Mouse (Mus musculus): ENCODE measurements around the gene Ssr4. TPM values are rescaled to one million over a fixed set of nuclear protein-coding genes. Genes with fewer than 3 reads are reported as not detected.
"Not testable (repeated sequence)": the region's sequence is repeated elsewhere in the genome, so short reads cannot be mapped to it uniquely, and the experiment has no call there.

The Ssr4 gene
- 100 to 1,000 TPM; 150 to 176 (median 163) TPM for total RNA-seq (2022)

- peak; percentile 95 for DNase-seq
Measured at GRCm38 (mm10) chrX:73786364-73787224, at the start of gene Ssr4, which contains the start of gene Idh3g. TSS of gene Ssr4 (plus strand) at chrX:73787028. TSS of gene Idh3g (minus strand) at chrX:73786897.

DNA sequence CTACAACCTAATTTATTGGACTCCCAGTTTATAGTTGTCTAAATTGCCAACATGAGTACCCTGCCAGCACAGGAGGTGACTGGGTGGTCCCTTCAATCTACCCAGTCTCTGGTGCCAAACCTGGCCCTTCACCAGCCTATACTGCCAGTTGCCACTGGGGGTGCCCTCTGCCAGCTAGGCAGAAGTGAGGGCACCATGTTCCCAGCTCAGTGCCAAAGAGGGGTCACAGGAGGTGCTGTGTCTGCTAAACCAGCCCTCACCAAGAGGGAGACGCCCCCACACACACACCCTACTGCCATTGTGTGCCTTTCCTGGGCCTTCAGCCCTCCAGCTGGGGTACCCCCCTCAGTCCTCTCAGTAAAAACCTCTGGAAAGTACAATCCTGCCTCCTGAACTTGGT is 48.7 kb upstream of the Ssr4 start:
- DNase-seq, result no peak

DNA sequence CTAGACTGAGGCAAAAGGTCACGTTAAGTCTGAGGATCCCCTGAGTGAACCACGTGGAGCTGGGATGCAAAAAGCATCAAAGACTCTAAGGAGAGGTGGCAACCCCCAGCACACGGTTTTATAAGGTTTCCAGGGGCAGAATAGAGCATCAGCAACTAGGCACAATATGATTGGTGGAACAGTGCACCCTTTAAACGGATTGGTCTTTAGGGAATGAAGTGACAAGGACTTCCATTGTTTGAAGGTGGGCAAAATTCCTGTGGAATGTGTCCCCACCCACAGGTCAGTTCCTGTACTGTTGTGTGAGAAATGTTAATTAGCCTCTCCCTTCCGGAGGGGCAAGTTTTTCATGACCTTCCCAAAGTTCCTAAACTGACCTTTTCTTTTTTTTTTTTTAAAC is 47.7 kb upstream of the Ssr4 start:
- DNase-seq, result no peak

- DNase-seq, result not testable (repeated sequence)
Measured at GRCm38 (mm10) chrX:73739841-73740240, 47.0 kb upstream of the Ssr4 start.

DNA sequence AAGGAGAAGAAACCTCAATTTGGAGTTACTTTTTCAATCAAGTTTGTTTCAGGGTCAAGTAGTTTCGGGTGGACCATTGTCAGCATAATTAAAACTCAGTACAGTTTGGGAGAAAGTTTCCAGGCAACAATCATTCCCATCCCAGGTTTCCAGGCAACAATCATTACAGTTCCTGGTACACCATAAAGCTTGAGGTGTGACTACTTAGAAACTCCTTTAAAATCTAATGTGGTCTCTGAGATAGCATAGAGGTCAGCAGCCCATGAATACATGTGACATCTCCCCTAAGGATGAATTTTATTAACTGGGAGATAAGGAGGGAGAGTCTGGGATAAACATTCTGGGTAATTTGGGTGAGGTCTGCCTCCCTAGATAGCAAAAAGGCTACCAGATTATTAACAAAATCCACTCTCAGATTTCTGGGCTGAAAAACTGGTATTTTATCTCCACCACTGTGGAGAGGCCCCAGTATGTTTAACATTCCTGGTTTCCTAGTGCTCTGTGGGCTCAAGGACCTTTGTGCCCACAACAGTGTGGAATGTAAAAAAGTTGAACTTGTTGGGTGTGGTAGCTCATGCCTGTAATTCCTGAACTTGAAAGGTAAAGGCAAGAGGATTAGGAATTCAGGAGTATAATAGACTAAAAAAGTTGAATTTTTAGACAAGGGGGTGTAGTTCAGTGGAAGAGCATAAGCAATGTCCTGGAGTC is 41.9 kb upstream of the Ssr4 start:
- no peak for DNase-seq

- DNase-seq, result no peak
Measured at GRCm38 (mm10) chrX:73748977-73749376, 37.9 kb upstream of the Ssr4 start.

GRCm38 (mm10) chrX:73756334-73757140 is 30.3 kb upstream of the Ssr4 start, which contains the start of gene Plxnb3:
TSS of gene Plxnb3 (plus strand) at chrX:73757090.
- no peak for DNase-seq

DNA sequence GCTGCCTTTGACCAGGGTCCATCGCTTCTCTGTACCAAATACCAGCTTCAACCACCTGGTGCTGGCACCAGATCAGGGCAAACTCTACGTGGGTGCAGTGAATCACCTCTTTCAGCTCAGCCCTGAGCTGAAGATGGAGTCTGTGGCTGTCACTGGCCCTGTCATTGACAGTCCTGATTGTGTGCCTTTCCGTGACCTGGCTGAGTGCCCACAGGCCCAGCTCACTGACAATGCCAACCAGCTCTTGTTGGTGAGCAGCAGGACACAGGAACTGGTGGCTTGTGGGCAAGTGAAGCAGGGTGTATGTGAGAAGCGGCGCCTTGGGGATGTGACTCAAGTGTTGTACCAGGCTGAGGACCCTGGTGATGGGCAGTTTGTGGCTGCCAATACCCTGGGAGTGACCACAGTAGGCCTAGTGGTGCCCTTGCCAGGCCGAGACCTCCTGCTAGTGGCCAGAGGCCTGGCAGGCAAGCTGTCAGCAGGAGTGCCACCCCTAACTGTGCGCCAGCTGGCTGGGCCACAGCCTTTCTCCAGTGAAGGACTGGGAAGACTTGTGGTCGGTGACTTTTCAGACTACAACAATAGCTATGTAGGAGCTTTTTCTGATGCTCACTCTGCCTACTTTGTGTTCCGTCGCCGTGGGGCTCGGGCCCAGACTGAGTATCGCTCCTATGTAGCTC is 28.1 kb upstream of the Ssr4 start:
- no peak for DNase-seq

DNA sequence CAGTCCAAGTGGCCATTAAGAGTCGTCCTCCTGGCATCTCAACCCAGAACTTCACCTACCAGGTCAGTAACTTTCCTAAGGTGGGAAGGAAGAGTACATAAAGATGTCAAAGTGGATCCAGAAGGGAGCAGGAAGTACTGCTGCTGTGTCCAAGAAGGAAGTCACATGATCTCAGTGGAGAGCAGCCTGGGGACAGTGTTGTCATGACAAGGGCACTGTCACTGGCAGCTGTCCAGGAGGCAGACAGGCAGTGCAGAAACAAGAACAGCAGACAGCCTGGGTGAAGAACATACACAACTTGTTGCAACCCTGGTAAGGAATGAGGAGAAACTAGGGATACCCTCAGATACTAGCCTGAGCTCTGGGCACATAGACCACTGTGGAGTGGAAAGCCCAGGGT is 21.5 kb upstream of the Ssr4 start:
- peak; percentile 64 for DNase-seq

- no peak for DNase-seq
Measured at GRCm38 (mm10) chrX:73767267-73767666, 19.6 kb upstream of the Ssr4 start.

DNA sequence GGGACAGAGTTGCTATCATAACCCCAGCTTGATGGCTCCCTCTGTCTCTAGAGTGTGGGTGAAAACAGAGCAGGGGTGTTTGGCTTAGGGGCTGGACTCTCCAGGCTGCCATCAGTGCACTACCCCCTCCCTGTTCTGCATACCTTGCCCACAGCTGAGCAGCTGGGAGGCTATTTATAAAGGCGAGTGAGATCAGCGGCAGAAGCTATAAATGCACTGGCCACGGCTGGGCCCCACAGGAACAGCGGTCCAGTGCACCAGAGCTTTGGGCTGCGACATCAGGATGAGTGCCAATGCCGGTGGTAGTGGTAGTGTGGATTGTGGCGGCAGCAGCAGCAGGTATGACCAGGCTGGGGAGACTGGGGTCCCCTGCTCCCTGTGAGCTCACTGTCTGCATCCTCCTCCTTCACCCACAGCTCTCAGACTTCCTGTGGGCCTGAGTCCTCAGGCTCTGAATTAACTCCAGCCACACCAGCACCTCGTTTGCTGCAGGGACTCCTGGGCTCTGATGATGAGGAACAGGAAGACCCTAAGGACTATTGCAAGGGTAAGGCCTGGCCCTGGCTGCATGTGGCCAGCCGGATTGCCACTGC is 12.6 kb upstream of the Ssr4 start, which contains the start of gene Srpk3:
TSS of gene Srpk3 (plus strand) at position 238 of the 593 bp plus-strand sequence.
- no peak for DNase-seq

DNA sequence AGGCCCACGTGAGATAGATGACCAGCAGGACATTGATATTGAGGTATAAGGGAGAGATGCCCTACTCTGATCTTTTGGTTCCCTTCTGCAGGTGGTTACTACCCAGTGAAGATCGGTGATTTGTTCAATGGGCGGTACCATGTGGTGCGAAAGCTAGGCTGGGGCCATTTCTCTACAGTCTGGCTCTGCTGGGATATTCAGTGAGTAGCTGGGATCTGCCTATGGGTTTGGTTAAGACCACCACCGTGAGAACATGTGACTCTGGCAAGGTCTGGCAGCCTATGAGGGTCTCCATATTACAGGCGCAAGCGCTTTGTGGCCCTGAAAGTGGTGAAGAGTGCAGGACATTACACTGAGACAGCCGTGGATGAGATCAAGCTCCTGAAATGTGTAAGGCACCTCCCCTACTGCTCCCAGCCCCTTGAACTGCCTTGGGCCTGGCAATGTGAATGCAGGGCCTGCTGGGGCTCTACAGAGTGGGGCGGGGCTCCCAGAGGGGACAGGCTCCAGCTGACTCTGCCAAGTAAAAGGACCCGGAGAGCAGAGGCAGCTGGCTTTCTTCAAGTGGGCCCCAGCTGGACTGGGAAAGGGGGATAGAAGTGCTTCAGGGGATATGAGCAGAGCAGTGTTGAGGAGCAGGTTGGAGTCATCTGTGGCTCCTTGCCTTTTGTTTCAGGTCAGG is 11.9 kb upstream of the Ssr4 start:
- DNase-seq, result no peak

- no peak for DNase-seq
Measured at GRCm38 (mm10) chrX:73782227-73782626, 4.6 kb upstream of the Ssr4 start.

GRCm38 (mm10) chrX:73785666-73786065 is 1.2 kb upstream of the Ssr4 start:
- no peak for DNase-seq

DNA sequence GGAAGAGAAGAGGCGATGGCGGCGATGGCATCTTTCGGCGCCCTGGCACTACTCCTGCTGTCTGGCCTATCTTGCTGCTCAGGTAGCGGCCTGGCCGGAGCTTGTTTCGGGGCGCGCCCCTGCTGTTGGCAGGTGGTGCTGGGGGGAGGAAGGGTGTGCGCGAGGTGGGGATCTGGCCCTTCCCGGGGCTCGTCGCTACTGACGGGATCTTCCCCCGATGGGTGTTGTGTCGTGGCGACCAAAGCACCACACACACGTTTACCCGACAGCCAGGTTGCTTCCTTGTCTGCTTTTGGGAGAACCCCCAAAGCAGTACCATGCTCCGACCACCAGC is 364 bp downstream of the Ssr4 start:
- no peak for DNase-seq

GRCm38 (mm10) chrX:73788501-73788900 is 1.7 kb downstream of the Ssr4 start:
- no peak for DNase-seq

DNA sequence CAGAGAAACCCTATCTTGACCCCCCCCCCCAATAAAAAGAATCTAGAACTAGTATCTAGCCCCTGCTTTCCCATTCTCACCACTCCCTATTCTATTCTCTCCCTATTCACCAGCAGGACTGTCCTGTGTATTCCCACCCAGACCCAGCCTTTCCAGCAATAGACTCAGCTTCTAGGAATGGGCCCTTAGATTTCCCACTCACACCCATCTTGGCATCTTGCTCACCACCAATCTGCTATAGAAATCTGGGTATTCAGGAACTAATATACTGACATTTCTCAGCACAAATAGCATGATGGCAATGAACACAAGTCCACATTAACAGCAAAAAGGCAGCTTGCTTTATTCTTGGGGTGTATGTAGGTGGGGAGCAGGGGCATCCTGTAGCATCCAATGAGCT is 6.2 kb downstream of the Ssr4 start:
- DNase-seq, result no peak

- DNase-seq, result no peak
Measured at GRCm38 (mm10) chrX:73793505-73793904, 6.7 kb downstream of the Ssr4 start.

DNA sequence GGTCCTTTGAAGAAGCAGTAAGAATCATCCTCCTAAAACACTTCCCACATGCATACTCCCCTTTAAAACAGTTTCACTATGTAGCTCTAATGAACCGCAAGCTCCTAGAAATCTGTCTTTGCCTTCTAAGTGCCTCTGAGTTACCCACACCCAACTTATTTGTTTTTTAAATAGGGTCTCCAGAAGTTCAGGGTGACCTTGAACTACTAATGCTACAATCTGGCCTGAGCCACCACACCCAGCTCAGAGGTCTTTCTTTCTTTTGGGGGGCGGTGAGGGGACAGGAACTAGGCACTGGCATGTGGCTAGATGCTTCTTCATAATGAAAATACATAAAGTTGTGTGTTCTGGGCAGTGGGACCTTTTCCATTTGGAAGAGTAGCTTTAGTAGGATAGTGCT is 10.7 kb downstream of the Ssr4 start:
- no peak for DNase-seq

GRCm38 (mm10) chrX:73798502-73798901 is 11.7 kb downstream of the Ssr4 start:
- peak; percentile 47 for DNase-seq

DNA sequence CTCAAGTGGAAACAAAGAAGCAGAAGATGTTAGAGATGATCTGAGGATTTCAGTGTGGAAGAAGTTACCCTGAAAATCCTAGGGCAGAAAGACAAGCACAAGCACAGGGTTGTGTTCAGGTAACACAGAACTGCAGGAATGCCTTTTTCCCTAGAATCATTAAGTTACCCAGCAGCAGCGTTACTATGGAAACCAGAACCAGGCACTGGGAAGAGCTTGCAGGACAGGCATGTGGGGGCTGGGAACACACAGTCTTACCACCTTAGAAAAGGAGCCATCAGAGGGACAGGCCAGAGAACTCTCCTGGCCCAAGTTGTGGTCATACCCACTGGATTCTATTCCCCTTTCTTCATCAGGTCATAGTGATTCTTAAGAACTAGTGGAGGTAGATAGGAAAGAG is 19.0 kb downstream of the Ssr4 start:
- no peak for DNase-seq
